Mouse (Mus musculus) left cerebral cortex, postnatal 4 days (tissue): ENCODE measurements around the gene Umad1. TPM values are rescaled to one million over a fixed set of nuclear protein-coding genes. Genes with fewer than 3 reads are reported as not detected.

Experiments used
- DNase-seq: peaks from one replicate; pipeline ENCODE4 v3.0.0-alpha.2; 2022
- intact Hi-C: fragments of 180-260 bp; cut with DNase I; formaldehyde crosslinking; loops from one replicate; pipeline ENCODE4 v1.15.1; 2025
- total RNA-seq, 2 experiments: library from RNA; stranded (reverse); gene quantifications; 2 replicates each; pipeline ENCODE4 v1.2.3; 2021

Gene Umad1
- total RNA-seq, 2 experiments from 2014 or later, result 27.3 to 27.7 TPM

GRCm38 (mm10) chr6:8364033-8364756, 105.1 kb downstream of the Umad1 start:
- intact Hi-C loops, result no loop called here
- no peak for DNase-seq

- DNase-seq, result no peak
- intact Hi-C loops, result no loop called here
Measured at GRCm38 (mm10) chr6:8364757-8365150, 105.7 kb downstream of the Umad1 start.

- intact Hi-C loops, result no loop called here
- no peak for DNase-seq
Measured at GRCm38 (mm10) chr6:8367675-8368074, 108.6 kb downstream of the Umad1 start.

- intact Hi-C loops, result no loop called here
- DNase-seq, result no peak
Measured at GRCm38 (mm10) chr6:8368198-8368864, 109.2 kb downstream of the Umad1 start.

- DNase-seq, result no peak
- intact Hi-C loops, result no loop called here
Measured at GRCm38 (mm10) chr6:8370624-8371023, 111.5 kb downstream of the Umad1 start.

DNA sequence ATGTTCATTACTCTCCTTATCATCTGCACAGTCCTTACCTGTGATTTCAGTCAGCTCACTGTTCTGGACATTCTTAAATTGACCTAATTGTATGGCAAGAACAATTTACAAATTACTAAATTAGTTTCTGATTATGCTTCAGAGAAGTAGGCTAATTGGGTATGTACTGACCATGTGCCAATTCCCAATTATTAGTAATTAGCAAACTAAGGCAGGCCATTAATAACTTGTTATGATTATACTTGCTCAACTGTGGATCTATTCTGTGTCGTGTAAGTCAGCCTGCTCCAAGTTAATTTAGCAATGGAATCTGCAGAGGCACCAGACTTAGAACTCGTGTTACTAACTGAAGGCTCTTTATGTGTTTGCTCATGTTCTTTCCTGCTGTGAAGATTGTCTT, 114.0 kb downstream of the Umad1 start:
- intact Hi-C loops, result no loop called here
- DNase-seq, result no peak

DNA sequence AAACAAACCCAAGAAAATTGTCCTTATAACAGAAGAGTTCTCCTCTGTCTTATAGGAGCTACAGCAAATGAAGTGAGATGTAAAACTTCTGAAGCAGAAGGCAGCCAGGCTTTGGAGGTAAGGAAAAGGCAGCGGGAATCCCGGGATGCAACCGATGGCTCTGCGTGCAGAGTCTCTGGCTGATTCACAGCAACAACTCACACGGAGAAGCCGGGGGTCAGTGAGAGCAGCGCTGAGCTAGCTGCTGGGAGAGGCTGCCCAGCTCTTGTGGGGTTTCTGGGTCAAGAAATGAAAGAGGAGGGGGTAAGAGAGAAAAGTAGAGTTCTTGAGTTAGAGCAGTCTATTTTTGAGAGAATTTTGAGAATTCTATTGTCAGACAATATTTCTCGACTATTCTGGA, 114.8 kb downstream of the Umad1 start:
- intact Hi-C loops, result no loop called here
- peak; percentile 14 for DNase-seq

- intact Hi-C loops, result no loop called here
- DNase-seq, result no peak
Measured at GRCm38 (mm10) chr6:8374290-8374689, 115.2 kb downstream of the Umad1 start.

GRCm38 (mm10) chr6:8374712-8375111, 115.6 kb downstream of the Umad1 start:
- no peak for DNase-seq
- intact Hi-C loops, result no loop called here

DNA sequence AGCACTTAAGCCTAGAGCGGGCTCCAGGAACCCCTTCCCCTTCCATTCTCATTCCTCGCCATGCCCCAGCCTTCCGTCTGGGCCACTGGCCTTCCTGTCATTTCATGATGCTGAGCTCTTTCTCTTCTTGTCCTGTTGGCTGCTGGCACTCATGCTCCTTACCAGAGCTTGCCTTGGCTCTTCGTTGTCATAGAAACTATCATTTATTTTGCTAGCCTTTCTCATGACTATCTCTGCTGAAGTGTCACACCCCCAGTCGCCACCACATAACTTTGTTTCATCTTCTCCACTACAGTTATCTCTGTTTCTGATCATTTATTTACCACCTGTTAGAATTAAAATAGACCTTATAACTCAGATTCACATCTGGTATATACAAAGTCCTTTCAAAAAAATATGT, 117.3 kb downstream of the Umad1 start:
- DNase-seq, result no peak
- intact Hi-C loops, result no loop called here

- intact Hi-C loops, result no loop called here
- no peak for DNase-seq
Measured at GRCm38 (mm10) chr6:8377667-8378066, 118.6 kb downstream of the Umad1 start.

DNA sequence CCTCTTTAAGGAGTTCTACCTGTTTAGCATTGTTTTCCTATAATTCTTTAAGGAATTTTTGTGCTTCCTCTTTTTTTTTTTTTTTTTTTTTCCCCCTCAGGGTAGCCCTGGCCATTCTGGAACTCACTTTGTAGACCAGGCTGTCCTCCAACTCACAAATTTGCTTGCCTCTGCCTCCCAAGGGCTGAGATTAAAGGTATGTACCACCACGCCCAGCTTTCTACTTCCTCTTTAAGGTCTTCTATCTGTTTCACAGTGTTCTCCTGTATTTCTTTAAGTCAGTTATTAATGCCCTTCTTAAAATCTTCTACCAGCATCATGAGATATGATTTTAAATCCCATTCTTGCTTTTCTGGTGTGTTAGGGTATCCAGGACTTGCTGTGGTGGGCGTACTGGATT, 130.2 kb downstream of the Umad1 start:
- DNase-seq, result no peak
- intact Hi-C loops, result no loop called here

DNA sequence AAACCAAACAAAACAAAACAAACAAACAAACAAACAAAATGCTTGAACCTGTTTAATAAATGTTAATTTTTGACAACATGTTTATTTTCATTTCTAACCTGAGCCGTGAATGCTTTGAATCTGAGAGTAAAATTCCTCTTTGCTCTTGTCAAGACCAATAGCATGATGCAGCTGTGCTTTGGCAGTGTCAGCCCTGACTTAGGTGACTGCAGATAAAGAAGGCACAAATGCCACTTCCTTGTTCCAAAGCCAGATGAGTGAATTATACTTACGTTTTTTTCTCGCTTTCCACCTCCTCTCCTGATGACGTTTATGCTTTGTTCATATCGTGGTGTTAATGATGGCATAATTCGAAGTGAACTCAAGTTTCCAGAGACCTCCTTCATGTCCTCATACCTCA, 131.2 kb downstream of the Umad1 start:
- no peak for DNase-seq
- intact Hi-C loops, result no loop called here

DNA sequence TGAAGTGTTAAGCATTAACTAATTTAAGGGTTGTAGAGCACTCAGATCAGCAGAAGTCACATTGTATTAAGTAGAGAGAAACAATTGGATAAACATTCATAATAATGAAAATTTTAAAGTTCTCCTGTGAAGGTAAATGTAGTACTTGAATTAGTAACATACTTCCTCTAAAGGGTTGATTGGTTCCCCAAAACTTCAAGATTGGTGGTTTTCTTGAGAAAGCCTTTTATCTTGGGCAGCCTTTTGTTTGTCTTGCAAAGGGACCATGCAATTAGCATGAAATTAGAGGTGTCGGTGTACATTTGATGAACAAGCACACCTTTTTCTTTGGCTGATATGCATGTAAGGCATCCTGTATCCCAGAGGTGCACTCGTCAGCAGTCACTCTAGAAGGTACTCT, 131.8 kb downstream of the Umad1 start:
- DNase-seq, result no peak

DNA sequence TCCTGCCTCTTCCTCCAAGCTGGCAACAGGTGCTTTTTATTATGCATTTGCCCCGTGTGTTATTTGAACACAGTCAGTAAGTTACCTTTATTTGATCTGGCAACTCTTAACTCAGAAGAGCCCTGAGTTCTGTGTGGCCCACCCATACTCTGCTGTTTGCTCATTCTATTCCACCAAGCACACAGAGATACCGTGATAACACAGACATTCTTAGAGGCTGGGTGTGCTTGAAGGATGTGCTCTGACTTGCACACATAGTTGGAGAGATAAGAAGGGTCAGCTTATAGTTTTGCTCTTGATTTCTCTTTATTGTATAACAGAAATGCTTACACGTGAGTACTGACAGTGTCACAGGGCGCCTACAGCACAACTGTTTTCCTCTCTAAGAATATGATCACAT, 133.9 kb downstream of the Umad1 start:
- intact Hi-C loops, result no loop called here
- no peak for DNase-seq

More for the DNA sequence above, 131.8 kb downstream of the Umad1 start:
- intact Hi-C loops, result no loop called here

DNA sequence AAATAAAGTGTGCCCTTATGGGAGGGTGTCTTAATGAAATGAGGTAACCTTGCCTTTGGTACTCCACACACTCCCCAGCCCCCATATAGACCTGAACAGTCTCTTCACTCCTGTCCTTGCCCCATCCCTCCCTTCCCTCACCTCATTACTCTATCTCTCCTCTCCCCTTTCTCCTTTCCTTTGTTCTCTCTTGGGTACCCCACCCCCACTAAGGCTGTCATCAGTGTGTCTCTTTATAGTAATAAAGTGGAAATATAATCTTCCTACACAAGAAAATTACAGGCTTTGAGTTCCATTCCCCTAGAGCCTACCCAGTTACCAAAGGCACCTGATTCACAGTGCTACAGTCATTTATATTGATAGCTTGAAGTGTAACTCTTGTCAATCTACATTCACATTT, 135.0 kb downstream of the Umad1 start:
- intact Hi-C loops, result no loop called here
- no peak for DNase-seq

DNA sequence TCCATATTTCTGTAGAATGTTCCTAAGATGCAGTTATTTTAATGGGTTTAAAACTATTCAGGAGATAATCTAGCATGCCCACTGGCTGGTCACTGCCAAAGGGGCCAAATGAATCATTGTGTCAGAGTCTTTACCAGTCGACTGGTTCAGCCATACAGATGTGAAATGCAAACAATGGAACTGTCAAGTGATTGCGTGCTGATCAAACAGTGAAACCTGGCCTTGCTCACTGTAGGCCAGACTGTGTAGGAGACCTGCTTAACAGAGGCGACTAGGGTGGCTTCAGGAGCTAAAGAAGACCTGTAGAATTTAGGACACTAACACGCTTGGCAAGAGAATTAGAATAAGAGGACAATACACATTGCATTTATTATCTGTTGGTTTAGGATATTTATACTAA, 136.0 kb downstream of the Umad1 start:
- intact Hi-C loops, result no loop called here
- no peak for DNase-seq

DNA sequence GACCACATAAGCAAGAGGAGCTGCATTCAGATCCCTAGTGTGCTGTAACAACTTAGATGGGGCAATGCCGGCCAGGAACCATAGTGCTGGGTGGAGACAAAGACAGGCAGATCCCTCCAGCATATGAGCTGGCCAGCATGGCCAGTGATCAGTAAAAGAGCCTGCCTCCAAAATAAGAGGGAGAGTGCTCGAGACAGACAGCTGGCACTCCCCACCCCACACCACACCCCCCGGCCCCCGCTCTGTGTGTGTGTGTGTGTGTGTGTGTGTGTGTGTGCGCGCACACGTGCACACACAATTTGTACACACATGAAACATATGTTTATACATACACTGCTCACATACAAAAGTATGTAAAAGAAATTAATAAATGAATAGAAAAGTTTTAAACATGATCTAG, 138.2 kb downstream of the Umad1 start:
- intact Hi-C loops, result no loop called here
- no peak for DNase-seq

DNA sequence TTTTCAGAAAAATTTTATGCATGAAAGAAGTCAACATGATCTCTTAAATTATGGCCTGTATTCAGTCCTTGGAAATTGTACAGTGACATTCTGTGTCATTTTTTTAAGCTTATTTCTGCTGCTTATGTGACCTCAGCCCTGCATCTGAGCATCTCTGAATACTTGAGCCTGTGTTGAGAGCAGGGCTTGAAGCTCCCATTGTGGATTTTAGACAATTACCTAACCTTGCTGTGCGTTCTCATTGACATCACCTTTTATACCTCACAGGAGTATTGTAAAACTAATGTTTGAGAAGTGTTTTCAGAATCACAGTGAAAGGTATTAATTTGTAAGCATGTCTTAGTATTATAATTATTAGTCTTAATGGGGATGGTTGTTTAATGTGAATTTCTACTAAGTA, 140.6 kb downstream of the Umad1 start:
- intact Hi-C loops, result no loop called here
- no peak for DNase-seq

- intact Hi-C loops, result no loop called here
- no peak for DNase-seq
Measured at GRCm38 (mm10) chr6:8403127-8403526, 144.0 kb downstream of the Umad1 start.

DNA sequence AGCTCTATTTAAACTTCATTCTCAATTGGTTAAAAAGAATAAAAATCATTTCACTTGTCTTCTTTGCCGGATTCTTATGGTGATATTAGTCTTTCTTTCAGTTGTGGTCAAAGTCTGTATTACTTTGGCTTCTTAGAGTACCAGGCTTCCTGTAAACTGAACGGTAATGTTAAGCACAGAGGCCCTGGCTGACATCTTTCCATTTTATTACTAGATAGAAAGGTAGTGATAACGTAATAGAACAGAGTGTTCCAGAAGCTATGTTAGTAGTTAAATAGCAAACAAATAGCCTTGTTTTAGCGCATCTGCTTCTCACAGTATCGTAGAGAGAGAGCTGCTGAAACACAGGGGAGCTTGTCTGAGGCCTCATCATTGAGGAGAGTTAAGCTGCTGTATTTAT, 146.8 kb downstream of the Umad1 start:
- DNase-seq, result no peak
- intact Hi-C loops, result no loop called here

- DNase-seq, result no peak
- intact Hi-C loops, result no loop called here
Measured at GRCm38 (mm10) chr6:8408332-8408731, 149.2 kb downstream of the Umad1 start.

DNA sequence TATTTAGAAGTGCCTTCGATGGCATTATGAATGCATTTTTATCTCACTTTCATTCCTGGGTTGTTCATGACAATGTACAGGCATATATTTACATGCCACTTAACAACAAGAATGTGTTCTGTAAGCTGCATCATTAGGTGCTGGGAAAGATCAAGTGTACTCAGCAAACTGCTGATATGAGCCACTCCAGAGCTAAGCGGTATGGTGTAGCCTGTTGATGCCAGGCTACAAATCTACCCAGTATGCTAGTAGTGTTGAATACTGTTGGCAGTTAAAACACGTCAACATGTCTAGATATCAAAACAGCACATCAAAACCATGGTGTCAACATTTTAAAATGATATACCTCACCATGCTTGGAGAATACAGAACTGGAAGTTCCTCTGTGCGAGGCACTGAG, 150.8 kb downstream of the Umad1 start:
- DNase-seq, result no peak
- intact Hi-C loops, result no loop called here
